Mouse (Mus musculus): ENCODE measurements around the gene Kif7.

- TF ChIP-seq CTCF (IDR thresholded peaks at IDR 0.05; ENCODE audit: extremely low read depth, insufficient read depth, low read length), result no peak
- TF ChIP-seq POLR2A (IDR thresholded peaks at IDR 0.05; ENCODE audit: extremely low read depth, insufficient read depth, low read length), result 0 out of 2 replicates have a peak, but pooled peaks have one; percentile 19
Measured at GRCm38 (mm10) chr7:79742659-79743536, 27.4 kb upstream of the Kif7 start, which contains the start of the genes Pex11a and Wdr93.
